Mouse (Mus musculus) ES-CJ7 (cell line): ENCODE data around the gene Pax6.

Experiments
- DNase-seq: peaks from one replicate; pipeline ENCODE4 v3.0.0; 2011; ENCODE audit warnings: low read depth, low spot score

Gene Pax6

DNA sequence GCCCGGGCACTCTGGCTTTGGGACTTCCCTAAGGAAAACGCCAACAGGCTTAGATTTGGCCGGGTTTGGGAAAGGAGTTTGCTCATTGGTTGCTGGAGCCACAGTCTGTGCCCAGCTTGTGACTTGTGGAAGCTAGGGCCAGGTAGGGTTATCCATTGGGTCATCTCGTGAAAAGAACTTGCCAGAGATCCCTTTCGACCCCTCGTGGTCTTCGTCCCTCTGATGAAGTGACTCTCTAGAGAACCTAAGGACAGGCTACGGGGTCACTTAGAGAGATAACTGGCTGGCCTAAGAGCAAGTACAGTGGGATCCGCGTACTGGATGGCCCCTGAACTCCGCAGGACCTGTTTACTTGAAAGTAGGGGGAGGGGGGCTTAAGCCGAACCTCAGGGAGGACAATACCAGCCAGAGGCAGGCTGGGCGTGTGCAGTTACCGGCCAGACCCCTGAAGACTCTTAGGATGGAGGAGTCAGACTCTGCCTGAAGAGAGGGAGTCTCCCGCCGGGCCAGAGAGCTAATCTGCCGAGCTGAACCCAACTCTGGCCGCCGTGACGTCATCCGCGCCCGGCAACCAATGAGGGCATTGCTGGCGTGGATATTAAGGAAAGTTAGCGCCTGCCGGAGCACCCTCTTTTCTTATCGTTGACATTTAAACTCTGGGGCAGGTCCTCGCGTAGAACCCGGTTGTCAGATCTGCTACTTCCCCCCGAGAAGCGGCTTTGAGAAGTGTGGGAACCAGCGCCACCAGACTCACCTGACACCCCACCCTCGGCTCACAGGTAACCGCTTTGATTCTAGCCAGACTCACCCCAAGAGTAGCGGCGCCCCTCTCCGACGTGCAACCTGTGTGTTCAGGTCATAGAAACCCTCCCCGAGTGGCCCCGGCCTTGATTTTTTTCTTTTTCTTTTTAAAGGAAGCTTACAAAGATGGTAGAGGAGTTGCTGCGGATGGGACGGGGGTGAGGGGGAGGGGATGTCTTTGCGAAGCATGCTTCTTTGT is at the start of gene Pax6:
Pax6 (plus strand) TSS at position 630 of the 1,000 bp plus-strand sequence.
- peak; percentile 68 for DNase-seq

DNA sequence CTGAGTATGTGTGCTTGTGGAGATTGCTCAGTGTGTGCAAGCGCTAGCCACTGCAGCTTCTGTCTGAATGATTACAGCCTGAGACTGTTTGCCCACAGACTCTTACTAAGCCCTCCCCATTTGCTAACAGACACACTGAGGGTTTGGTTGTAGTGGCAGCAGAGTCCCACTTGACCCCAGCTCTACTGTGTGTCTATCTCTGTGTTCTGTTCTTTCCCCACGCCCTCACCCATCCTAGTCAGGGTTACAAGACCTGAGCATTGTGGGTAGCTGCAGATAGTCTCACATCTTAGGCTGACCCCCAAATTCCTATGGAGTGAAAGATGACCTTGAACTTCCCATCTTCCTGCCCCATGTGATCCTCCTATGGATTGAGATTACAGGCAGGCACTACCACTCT is 19.8 kb upstream of the Pax6 start:
- DNase-seq = no peak

DNA sequence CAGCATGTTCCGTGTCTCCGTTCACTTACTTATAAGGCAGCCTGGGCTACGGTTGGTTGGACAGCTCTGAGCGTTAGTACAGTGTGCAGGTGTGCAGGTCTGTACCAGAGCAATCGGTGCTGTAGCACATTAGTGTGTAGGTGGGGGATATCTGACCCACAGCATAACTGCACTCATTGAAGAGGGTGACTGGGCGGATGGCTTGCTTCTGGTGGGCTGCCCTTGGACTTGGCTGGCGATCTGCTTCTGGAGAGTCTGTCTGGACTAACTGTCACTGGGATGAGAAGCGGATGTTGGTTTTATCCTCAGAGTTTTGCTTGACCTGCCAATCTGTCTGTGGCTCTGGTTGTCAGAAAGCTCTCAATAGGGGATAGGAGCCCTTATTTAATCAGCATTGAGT is 12.2 kb upstream of the Pax6 start:
- DNase-seq = no peak

DNA sequence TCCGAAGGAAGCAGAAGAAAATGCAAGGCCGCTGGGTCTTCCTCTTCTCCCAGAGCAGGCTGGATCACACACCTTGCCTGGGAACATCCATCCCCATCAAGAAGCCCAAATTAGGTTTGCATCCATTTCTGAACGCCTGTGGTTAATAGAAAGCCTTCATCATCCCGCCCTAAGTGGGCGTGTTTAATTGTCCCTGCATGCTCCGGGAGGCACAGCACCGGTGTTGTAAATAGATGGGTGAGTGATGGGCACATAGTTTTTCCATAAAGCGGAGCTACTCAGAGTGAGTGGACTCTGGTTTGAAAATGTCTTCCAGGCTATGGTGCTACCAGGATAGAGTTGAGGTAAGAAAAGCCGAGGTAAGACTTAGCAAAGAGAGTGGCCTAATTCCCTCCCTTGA is 9.3 kb upstream of the Pax6 start:
- DNase-seq = no peak

GRCm38 (mm10) chr2:105659926-105660873 is 8.5 kb upstream of the Pax6 start:
- DNase-seq = no peak

DNA sequence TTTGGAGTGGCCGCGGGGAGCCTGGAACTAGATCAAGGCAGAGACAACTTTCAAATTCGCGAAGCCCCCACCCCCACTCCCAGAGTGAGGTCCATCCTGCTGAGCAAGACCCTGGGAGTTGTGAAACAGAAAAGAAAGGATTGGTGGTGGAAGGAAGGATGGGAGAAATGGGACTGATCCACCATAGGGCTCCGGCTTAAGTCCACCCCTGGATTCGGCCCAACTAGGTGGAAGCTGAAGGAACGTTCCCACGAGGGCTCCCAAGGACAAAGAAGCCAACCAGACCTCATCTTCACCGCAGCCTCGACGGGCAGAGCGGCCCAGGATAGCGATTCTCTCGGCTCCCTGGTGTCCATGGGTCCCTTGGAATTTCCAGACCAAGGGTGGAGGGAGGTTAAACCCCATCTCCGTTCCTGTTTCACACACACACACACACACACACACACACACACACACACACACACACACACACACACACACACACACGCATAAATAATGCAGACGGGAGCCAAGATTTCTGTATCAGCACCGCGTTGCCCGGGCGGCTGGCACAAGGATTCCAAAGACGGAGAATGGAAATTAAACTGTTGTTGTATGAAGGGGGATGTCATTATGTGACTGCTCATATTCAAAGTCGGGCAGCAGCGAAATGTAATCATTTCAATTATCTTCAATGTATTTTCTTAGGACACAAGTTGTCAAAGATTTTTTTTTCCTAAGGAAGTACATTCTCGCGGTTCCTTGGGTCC is 7.7 kb upstream of the Pax6 start:
- DNase-seq = no peak

DNA sequence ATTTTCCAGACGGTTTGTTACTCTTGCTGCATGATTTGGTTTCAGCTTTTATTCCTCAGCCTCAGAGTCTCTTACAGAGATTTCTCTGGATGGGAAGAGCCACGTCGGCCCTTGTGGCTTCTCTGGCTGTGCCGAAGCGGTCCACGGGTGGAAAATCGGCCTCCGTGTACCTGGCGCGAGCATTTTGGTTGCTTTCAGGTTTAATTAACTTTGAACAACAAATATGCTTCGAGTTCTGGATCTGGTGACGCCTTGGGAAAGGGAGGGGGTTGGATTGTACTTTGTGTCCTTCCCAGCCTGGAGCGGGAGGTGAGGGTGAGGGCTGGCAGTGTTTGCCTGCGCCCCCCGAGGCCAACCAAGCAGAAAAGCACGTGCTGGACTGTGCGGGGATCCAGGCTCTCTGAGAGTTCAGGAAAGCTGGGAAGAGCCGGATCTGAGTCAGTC is 7.1 kb upstream of the Pax6 start:
- no peak for DNase-seq

DNA sequence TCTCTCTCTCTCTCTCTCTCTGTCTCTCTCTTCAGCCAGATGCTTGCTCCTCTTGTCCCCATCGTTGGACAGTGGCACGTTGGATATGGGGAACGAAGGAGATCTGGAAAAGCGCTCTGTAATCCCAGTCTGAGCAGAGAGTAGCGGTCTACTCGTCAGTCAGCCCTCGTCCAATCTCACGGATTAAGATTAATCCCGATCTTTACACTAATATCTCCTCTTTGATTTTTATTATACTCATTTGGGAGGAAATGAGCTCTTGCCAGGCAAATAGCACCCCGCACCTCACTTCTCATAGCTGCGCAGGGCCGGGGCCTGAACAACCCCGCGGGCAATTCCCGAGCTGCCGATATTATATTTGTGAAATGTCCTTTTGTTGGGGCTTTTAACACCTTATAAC is 6.6 kb upstream of the Pax6 start:
- DNase-seq = no peak

DNA sequence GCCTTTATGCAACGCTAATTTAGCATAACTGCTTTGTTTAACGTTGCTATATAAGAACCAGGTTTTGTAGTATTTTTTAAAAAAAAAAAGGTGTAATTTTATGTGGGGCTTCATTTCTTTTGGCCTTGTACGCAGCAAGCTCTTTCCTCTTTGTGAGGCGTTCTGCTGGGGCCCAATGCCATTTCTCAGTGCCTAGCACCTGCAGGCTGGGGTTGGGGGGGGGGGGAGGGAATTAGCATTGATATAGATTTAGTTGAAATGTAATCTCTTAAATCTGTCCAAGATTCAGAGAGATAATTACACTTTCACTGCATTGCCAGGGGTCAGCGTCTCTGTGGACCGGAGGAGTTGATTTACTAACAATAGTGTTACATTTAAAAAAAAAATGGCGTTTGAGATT is 6.1 kb upstream of the Pax6 start:
- DNase-seq = no peak

DNA sequence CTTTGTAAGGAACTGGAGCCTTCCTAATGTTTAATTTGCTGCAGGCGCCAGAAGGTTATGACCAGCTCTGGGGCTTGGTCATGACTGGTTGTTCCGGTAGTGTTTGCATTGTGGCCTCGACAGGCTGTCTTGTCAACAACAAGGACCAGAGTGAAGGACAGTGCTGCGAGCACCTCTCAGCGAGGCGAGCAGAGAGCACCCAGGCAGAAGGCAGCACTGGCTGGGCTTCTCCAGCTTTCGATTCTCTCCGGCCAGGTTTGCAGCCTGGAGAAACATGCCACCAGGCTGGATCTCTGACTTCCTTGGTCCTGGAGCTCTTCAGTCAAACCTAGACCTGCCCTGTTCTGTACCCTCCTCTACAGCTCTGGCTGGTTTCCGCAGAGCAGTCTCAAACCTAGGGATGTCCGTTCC is 5.6 kb upstream of the Pax6 start:
- DNase-seq = no peak

DNA sequence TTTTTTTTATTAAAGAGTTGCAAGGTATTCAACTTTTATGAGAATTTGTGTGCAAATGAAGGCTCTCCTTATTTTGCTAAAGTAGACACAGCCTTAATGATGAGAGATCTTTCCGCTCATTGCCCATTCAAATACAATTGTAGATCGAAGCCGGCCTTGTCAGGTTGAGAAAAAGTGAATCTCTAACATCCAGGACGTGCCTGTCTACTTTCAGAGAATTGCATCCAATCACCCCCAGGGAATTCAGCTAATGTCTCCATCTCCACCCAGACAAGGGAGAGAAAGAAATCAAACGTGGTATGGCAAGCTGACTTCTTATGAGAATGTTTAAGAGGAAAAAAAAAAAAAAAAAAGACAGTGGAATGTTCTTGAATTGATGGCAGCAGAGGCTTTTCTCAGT is 3.7 kb upstream of the Pax6 start:
- no peak for DNase-seq

DNA sequence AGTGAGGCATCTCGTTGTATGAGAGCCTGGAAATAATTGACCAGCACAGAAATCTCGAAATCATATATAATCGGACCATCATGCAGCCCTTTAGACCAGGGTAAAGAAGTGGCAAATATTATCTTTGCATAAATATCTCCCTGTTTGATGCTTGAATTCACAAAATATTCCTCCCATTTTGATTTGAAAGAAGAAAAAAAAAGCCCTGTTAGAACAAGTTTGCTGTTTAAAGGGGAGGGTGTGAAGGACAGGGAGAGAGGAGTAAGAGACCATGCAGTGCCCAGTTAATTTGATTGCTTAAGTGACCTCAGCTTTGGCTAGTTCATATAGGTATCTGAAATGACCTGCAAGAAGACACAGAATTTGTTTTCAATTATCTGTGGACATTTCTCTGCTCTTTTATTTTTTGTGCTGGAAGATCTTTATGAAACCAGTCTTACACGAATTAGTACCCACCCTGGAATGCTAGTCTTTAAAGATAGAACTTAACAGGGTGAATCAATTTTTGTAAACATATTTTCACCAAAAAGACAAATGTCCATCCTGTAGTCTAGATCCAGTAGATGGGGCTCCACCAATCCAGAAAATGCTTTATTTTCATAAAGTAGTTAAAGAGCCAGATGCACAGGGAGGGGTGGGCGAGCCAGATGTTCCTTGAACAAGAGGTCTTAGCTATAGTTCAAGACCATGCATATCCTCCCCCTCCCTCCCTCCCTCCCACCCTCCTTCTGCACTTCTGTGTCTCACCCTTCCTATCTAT is 3.0 kb upstream of the Pax6 start:
- DNase-seq = no peak

DNA sequence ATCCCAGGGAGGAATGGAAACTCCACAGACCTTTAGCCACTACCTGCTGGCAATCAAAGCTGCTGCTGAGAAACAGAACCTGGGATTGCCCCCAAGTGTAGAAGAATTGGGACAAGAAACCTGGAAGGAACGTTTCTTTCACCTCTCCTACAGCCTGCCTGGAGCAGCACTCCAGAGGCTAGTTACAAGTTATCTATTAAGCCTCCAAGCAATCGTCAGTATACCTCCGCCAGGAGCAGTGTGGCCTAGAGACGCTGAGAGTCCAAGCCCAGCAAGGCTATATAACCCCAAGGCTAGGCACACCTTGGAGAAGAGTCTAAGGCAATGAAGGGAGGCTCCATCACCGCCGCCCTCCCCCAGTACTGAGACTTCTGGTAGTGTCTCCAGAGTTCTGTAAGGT is 2.4 kb upstream of the Pax6 start:
- DNase-seq = no peak

DNA sequence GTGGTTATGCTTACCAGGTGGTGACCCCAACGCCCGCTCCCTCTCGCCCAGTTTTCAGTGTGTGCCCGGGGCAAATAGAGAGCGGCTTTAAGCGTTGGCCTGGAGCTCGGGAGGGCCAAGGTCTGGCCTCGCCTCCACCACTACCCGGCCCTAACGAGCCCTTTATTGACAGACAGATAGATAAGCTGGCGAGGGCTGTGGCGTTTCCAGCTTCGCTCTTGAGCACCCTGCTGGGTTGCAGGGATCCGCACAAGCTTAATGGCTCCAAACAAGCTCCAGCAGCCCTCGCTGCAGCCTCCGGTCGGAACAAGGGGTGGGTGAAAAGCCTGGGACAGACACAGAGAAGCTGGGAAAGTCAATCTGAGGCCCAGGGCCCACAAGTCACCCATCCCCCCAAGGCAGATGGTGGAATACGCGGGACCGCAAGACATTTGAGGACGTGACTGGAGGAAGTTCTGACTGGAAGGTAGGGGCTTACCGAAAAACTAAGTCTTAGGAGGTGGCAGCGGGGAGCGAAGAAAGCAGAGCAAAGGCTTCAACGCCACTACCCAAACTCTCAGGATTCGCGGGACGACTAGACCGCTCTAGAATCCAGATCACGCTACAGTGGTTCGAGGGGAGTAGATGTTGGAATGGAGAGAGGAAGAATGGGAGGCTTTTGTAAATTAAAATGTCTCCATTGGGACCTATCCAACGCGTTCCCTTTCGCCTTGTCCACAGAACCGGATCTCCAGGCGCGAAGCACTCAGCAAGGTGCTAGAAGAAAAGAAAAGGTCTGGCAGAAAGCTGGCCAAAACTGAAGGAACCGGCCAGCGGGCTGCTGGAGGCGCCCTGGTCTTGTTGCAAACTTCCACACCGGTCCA is 1.7 kb upstream of the Pax6 start:
- DNase-seq = peak; percentile 52

DNA sequence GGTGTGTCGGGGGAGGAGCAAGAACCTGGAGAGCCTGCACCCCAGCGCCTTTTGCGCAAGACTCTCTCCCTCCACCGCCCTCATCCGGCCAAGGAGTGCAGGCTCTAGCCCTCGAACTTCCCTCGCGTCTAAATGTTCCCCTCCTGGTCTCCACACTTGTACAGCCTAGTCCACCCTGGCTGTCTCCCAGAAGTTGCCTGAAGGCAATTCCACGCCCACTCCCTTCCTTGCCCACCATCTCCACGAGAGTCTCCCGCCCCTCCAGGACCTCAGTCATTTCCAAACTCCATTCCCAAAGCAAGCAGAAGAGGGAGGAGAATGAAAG is 1.1 kb upstream of the Pax6 start:
- DNase-seq = peak; percentile 71

GRCm38 (mm10) chr2:105669371-105669861 is 716 bp downstream of the Pax6 start:
- no peak for DNase-seq

DNA sequence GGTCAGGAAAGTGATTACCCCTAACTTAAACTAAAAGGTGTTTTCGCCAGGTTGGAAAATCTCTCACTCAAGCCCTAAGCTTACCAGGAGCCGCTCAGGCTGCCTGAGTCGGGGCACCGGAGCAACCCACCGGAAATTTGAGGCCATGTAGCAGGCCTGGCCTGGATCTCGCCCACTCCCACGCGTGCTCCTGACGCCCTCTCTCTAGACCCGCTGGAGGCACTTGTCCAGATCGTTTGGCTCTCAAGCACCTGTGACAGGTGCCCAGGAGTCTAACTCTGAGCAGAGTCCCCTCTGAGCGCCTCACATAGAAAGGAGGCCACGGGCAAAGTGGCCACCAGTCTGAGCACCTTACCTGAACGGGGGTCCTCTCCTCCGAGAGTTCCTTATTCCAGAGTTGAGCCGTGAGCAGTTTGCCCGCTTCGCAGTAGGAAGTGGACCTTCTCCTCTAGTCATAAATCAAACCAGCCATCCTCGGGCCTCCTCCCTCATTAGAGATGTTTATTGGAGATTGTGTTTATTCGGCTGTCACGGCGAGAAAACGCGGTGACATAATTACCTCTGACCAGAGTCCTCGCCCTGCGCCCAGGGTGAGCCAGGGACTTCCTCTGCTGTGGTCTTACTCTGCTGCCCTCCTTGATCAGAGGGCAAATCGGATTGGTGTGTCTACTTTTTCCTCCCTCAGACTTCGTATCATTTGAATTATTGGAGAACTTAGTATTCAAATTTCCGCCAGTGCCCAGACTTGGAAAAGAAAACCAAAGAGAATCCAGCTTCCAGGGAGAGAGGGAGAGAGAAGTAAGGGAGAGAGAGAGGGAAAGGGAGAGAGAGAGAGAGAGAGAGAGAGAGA is 1.4 kb downstream of the Pax6 start:
- no peak for DNase-seq

GRCm38 (mm10) chr2:105670731-105671095 is 2.0 kb downstream of the Pax6 start:
- DNase-seq = no peak
